Mouse (Mus musculus) embryonic fibroblast, embryonic 13.5 days (primary cell): ENCODE results near the gene Fxn.

Experiments used
- CTCF ChIP-seq: IDR thresholded peaks from 2 replicates; pipeline ENCODE4 v1.5.1; 2011; ENCODE audit warnings: mild to moderate bottlenecking, control low read depth, low read length, moderate library complexity, borderline replicate concordance; ENCODE audit not compliant: insufficient read depth
- POLR2A ChIP-seq: IDR thresholded peaks from 2 replicates; pipeline ENCODE4 v1.6.1; 2011; ENCODE audit warnings: low read depth, mild to moderate bottlenecking, control low read depth, low read length, moderate library complexity

DNA sequence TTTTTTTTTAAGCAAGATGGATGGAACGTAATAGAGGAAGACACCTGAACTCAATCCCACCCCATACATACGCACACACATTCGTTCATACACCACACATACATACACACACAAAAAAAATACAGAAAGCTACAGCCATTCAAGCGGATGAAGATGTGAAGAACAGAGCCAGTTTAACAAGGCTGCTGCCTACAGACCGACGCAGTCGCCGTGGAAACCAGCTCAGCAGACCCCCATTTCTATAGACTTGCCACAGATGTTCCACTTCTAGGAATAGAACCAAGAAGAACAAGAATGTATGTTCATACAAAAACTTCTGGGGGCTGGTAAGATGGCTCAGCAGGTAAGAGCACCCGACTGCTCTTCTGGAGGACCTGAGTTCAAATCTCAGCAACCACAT, 63.6 kb downstream of the Fxn start:
- TF ChIP-seq POLR2A (no peak), CTCF (no peak)
